Mouse (Mus musculus) forebrain, embryonic 16.5 days (tissue): ENCODE measurements around the gene Gm572. TPM values are rescaled to one million over a fixed set of nuclear protein-coding genes. Genes with fewer than 3 reads are reported as not detected.

ENCODE experiments used
- ATAC-seq: fragments of 200-750 bp; cut with Nextera tagmentation; 2 replicates; pipeline ENCODE4 v1.8.0; 2017; ENCODE audit warnings: mild to moderate bottlenecking, moderate library complexity
- H3K27ac ChIP-seq: fragments of 300-500 bp; sonication (generic); 2 replicates; pipeline ENCODE4 v1.5.1; 2014; ENCODE audit warnings: low read length, control low read depth
- H3K27me3 ChIP-seq: fragments of 300-500 bp; sonication (generic); replicated peaks from 2 replicates; pipeline ENCODE4 v1.6.1; 2014; ENCODE audit warnings: low read length; ENCODE audit not compliant: control insufficient read depth, insufficient read depth
- H3K36me3 ChIP-seq: fragments of 300-500 bp; sonication (generic); 2 replicates; pipeline ENCODE4 v1.6.1; 2014; ENCODE audit not compliant: control insufficient read depth, insufficient read depth
- H3K4me1 ChIP-seq: fragments of 300-500 bp; sonication (generic); replicated peaks from 2 replicates; pipeline ENCODE4 v1.6.1; 2014; ENCODE audit warnings: low read length; ENCODE audit not compliant: control insufficient read depth, insufficient read depth
- H3K4me2 ChIP-seq: fragments of 300-500 bp; sonication (generic); 2 replicates; pipeline ENCODE4 v1.6.1; 2014; ENCODE audit warnings: mild to moderate bottlenecking, low read length, control low read depth
- H3K4me3 ChIP-seq: fragments of 300-500 bp; sonication (generic); replicated peaks from 2 replicates; pipeline ENCODE4 v1.5.1; 2014; ENCODE audit warnings: mild to moderate bottlenecking, low read length, control low read depth
- H3K9ac ChIP-seq: fragments of 300-500 bp; sonication (generic); replicated peaks from 2 replicates; pipeline ENCODE4 v1.6.1; 2014; ENCODE audit warnings: low read depth, low read length, control low read depth
- H3K9me3 ChIP-seq: fragments of 300-500 bp; sonication (generic); 2 replicates; pipeline ENCODE4 v1.6.1; 2016; ENCODE audit warnings: low read length; ENCODE audit not compliant: control insufficient read depth
- WGBS: fragments of 180-500 bp; shearing (Covaris S2); extraction: QIAGEN DNeasy Blood & Tissue Kit; methylation state at CpG from one replicate; pipeline ENCODE4 v1.1.7; 2014; 5-methylcytosine and 5-hydroxymethylcytosine counted together
- polyA plus RNA-seq: library from polyadenylated mRNA; unstranded; fragments of >200 nt; fragmentation: Nextera tagmentation; extraction: Ambion mirVana; gene quantifications from 2 replicates; pipeline ENCODE4 v1.2.1, GENCODE M21; 2015

Gene Gm572
- polyA plus RNA-seq, 1 experiment from 2014 or later, result not detected

DNA sequence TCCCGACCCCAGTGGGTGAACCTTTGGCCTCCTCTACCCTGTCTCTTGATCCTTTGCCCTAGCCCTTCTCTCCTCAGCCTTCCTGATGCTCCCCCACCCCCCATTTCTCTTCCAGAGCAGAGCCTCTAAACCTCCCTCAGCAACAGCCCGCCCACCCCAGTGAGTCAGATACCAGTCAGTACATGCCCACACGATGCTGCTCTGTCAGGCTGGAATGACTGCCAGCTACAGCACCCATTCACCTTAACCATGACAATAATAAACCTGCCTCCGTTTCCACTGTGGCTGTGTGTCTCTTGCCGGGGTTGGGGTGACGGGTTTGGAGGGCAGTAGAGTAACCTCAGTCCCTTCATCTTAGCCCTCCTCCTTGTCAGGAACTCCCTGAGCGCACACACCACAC is 39.0 kb upstream of the Gm572 start:
- Histone ChIP-seq H3K9me3 (no peaks in the 10 kb centered on the region), H3K4me1 (no peaks in the 10 kb centered on the region), H3K27ac (no peak overlapping the region), H3K27me3 (no peaks in the 10 kb centered on the region), H3K4me2 (no peak overlapping the region), H3K9ac (no peak overlapping the region), H3K4me3 (no peak overlapping the region), H3K36me3 (no peaks in the 10 kb centered on the region)
- WGBS, result 80% methylated on average over 7 of the region's 7 CpGs
- no peak for ATAC-seq

DNA sequence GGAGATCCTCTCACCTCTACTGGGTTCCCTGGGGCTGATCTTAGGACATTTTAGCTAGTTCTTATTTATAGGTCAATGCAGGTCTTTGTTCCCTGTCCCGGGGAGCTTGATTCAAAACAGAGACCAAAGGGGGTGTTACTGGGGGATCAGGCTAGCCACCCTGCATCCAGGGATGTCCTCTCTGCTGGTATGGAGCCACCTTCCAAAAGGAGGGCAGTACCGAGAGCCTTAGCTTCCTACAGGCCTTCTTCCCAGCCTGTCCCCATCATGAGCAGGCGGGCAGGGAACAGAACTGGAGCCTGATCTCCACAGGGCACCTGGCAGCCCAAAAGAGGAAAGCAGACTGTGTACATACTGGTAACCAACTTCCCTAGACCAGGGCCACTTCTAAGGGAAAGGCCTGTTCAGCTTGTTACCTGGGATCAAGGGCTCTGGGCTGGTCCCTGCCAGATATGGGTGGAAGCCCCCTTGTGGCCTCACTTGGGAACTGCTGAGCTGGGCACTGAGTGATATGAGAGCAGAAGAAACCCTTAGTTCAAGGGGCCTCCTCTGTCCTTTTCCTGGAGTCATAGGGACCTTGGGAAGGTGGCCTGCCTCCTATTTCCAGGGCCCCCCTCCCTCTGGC is 38.5 kb upstream of the Gm572 start:
- H3K27ac ChIP-seq, result no peak overlapping the region
- H3K4me2 ChIP-seq, result no peak overlapping the region
- peak; percentile 56 for ATAC-seq
- 91% methylated on average over 3 of the region's 3 CpGs for WGBS
- no peaks in the 10 kb centered on the region for H3K9me3 ChIP-seq
- H3K27me3 ChIP-seq, result no peaks in the 10 kb centered on the region
- no peaks in the 10 kb centered on the region for H3K4me1 ChIP-seq
- no peak overlapping the region for H3K4me3 ChIP-seq
- H3K9ac ChIP-seq, result no peak overlapping the region
- no peaks in the 10 kb centered on the region for H3K36me3 ChIP-seq

DNA sequence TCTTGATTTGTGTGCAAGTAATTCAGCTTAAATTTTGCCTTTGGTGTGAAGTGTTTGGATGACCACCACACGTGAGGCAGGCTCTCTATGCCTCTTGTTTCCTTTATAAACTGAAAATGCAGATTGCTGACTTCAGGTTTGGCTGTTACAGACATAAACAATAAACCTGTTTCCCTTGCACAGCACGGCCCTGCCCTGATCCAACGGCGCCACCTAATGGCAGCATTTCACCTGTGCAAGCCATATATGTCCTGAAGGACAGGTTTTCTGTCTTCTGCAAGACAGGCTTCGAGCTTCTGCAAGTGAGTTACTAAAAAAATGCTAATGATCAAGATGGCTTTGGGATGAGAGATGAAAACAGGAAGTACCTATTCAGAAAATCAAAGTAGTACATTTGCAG is 35.4 kb upstream of the Gm572 start:
- Histone ChIP-seq H3K27me3 (no peaks in the 10 kb centered on the region), H3K4me2 (no peak overlapping the region), H3K4me1 (no peaks in the 10 kb centered on the region), H3K9me3 (no peaks in the 10 kb centered on the region), H3K4me3 (no peak overlapping the region), H3K36me3 (no peaks in the 10 kb centered on the region), H3K9ac (no peak overlapping the region), H3K27ac (no peak overlapping the region)
- ATAC-seq, result peak; percentile 51; the same call in 1 of the 2 replicates
- 26% methylated on average over 5 of the region's 5 CpGs for WGBS

DNA sequence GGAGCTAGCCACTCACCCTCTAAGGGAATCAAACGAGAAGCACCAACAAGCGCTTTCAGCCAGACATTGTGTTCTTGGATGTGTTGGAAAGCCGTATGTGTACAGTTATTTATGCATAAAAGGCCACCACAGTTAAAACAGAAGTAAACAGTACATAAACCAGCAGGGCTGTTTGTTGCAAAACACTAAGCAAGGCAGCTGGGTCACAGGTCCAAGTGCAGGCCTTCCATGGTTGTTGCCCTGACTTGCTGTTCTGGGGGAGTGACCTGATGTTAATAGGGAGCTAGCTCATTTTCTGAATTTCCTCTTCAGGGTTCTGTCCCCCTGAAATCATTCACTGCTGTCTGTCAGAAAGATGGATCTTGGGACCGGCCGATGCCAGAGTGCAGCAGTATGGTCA is 33.3 kb upstream of the Gm572 start:
- H3K4me2 ChIP-seq, result no peak overlapping the region
- no peaks in the 10 kb centered on the region for H3K27me3 ChIP-seq
- no peaks in the 10 kb centered on the region for H3K9me3 ChIP-seq
- H3K9ac ChIP-seq, result no peak overlapping the region
- ATAC-seq, result no peak
- 86% methylated on average over 5 of the region's 5 CpGs for WGBS
- H3K4me3 ChIP-seq, result no peak overlapping the region
- peaks cover 7% of the 10 kb centered on the region for H3K36me3 ChIP-seq
- H3K4me1 ChIP-seq, result 0 out of 2 replicates have a peak, but pooled peaks cover 2% of the 10 kb centered on the region
- no peak overlapping the region for H3K27ac ChIP-seq

DNA sequence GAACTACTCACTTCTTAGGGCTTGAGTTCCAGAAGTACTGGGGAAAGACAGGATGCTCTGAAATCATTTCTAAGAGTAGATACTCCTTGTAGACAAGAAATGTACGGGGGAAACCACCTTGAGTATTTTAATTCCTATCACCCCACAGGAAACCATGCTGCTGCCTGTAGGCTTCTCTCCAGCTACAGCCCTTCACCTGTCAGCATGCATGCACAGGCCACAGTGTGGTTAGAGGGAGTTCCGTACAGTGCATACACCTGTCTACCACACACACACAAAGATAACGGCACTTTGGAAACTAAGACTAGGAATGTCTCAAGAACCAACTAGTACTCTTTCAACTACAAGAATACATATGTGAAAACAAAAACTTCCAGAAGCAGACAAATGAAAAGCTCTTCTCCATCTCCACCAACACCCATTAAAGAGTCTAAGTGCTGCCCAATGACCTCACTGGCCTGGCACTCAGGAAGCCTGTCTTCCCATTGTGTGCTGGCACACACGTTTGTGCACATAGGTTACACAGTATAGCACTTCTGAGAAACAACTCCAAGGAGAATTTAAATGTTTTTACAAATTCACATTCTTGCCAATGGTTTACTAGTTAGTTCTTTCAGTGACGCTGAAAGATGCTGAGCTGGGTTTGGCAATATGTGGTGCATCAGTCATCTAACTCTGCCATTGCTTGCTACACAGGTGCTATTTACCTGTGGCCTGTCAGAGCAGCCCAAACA is 32.3 kb upstream of the Gm572 start:
- no peaks in the 10 kb centered on the region for H3K9me3 ChIP-seq
- no peak for ATAC-seq
- H3K4me1 ChIP-seq, result 0 out of 2 replicates have a peak, but pooled peaks cover 2% of the 10 kb centered on the region
- H3K27me3 ChIP-seq, result no peaks in the 10 kb centered on the region
- H3K27ac ChIP-seq, result no peak overlapping the region
- peaks cover 16% of the 10 kb centered on the region for H3K36me3 ChIP-seq
- H3K4me3 ChIP-seq, result no peak overlapping the region
- H3K9ac ChIP-seq, result no peak overlapping the region
- no peak overlapping the region for H3K4me2 ChIP-seq
- WGBS, result 67% methylated on average over 5 of the region's 5 CpGs

DNA sequence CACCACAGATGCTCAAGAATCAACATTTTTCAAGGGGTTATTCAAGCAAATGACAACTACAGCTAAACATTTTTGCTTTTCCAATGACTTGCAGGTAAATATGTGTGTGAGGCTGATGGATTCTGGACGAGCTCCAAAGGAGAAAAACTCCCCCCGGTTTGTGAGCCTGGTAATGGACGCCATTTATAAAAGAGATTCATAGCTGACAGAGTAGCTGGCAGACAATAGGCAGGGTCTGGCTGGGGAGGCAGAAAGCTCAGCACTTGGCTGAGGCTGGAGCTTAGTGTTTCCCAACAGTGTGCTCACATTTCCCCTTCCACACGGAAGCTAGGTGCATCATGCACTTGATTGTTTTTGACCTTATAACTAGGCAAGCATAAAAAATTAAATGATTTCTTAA is 30.6 kb upstream of the Gm572 start:
- 26% methylated on average over 4 of the region's 4 CpGs for WGBS
- peak overlapping the region; percentile 6; the same call in 1 of the 2 replicates for H3K27ac ChIP-seq
- no peak for ATAC-seq

DNA sequence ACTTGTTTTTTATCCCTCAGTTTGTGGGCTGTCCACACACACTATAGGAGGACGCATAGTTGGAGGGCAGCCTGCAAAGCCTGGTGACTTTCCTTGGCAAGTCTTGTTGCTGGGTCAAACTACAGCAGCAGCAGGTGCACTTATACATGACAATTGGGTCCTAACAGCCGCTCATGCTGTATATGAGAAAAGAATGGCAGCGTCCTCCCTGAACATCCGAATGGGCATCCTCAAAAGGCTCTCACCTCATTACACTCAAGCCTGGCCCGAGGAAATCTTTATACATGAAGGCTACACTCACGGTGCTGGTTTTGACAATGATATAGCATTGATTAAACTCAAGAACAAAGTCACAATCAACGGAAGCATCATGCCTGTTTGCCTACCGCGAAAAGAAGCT is 29.4 kb upstream of the Gm572 start:
- 0 out of 2 replicates have a peak, but pooled peaks cover 2% of the 10 kb centered on the region for H3K4me1 ChIP-seq
- H3K4me3 ChIP-seq, result no peak overlapping the region
- 44% methylated on average over 9 of the region's 9 CpGs for WGBS
- no peak overlapping the region for H3K9ac ChIP-seq
- no peak for ATAC-seq
- no peak overlapping the region for H3K27ac ChIP-seq
- no peaks in the 10 kb centered on the region for H3K9me3 ChIP-seq
- H3K4me2 ChIP-seq, result no peak overlapping the region
- H3K27me3 ChIP-seq, result no peaks in the 10 kb centered on the region
- H3K36me3 ChIP-seq, result peaks cover 28% of the 10 kb centered on the region

More for the DNA sequence above, 30.6 kb upstream of the Gm572 start:
- Histone ChIP-seq H3K4me3 (no peak overlapping the region), H3K4me2 (no peak overlapping the region), H3K4me1 (0 out of 2 replicates have a peak, but pooled peaks cover 2% of the 10 kb centered on the region), H3K9ac (no peak overlapping the region), H3K9me3 (no peaks in the 10 kb centered on the region), H3K36me3 (peaks cover 22% of the 10 kb centered on the region), H3K27me3 (no peaks in the 10 kb centered on the region)

DNA sequence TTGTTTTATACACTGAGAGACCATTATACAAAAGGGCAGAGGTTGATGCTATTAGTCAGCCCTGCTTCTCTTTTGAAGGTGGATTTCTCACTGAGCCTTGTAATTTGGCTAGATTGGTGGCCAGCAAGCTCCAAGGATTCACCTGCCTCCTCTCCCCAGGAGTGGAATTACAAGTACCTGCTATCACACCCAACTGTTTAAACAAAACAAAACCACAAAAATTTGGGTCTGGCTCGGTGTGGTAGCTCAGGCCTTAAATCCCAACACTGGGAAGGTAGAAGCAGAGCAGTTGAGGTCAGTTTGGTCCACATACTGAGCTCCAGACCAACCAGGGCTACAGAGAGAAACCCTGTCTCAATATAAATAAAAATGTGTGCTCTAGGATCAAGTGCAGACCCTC is 23.3 kb upstream of the Gm572 start:
- H3K36me3 ChIP-seq, result peaks cover 64% of the 10 kb centered on the region
- WGBS, result 88% methylated on average over 1 of the region's 1 CpGs

DNA sequence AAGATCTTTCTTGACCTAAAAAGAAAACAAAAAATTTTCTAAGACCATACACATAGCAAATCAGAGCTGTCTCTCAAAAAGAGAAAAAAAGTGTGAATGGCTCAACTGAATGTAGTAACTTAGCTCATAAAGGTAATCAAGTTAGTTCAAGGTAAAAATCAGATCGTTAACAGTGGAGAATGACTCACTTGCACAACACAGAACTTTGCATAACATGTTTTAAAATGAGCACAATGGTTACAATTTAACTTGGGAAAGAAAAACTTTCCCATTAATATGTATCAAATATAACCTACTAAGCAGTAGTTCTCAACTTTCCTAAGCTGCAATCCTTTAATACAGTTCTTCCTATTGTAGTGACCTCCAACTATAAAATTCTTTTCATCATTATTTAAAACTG is 22.4 kb upstream of the Gm572 start:
- H3K4me2 ChIP-seq, result no peak overlapping the region
- 97% methylated on average over 1 of the region's 1 CpGs for WGBS
- peaks cover 15% of the 10 kb centered on the region for H3K4me1 ChIP-seq
- H3K36me3 ChIP-seq, result peaks cover 58% of the 10 kb centered on the region
- H3K27me3 ChIP-seq, result no peaks in the 10 kb centered on the region
- no peak overlapping the region for H3K27ac ChIP-seq
- no peak overlapping the region for H3K4me3 ChIP-seq
- H3K9me3 ChIP-seq, result no peaks in the 10 kb centered on the region
- ATAC-seq, result no peak
- no peak overlapping the region for H3K9ac ChIP-seq

More for the DNA sequence above, 23.3 kb upstream of the Gm572 start:
- Histone ChIP-seq H3K9me3 (no peaks in the 10 kb centered on the region), H3K27me3 (no peaks in the 10 kb centered on the region), H3K27ac (no peak overlapping the region), H3K9ac (no peak overlapping the region), H3K4me3 (no peak overlapping the region), H3K4me1 (peaks cover 11% of the 10 kb centered on the region), H3K4me2 (no peak overlapping the region)
- ATAC-seq, result no peak
